Mouse (Mus musculus): ENCODE data around the gene Tbl1x. TPM values are rescaled to one million over a fixed set of nuclear protein-coding genes. Genes with fewer than 3 reads are reported as not detected.
A peak's percentile ranks its signal among the peaks of the same experiment; 100 is the strongest.

Tbl1x gene
- polyA plus RNA-seq, 1 experiment from 2014 or later: 67.5 TPM

GRCm38 (mm10) chrX:77509149-77509548 lies 1.7 kb upstream of the Tbl1x start:
- H3K36me3 ChIP-seq (ENCODE audit: control insufficient read depth, insufficient read depth, low read length): no peaks in the 10 kb centered on the region
- no peaks in the 10 kb centered on the region for H3K27me3 ChIP-seq (replicated peaks; ENCODE audit: control insufficient read depth, insufficient read depth, low read length)
- no peak overlapping the region for H3K9ac ChIP-seq (ENCODE audit: low read depth, low read length)
- peak overlapping the region; percentile 58 for H3K4me2 ChIP-seq (ENCODE audit: low read depth, low read length)
- 0 out of 2 replicates have a peak, but pooled peaks cover 7% of the 10 kb centered on the region for H3K4me1 ChIP-seq (ENCODE audit: control insufficient read depth, insufficient read depth, low read length)
- WGBS: 20% methylated on average over 13 of the region's 13 CpGs
- H3K9me3 ChIP-seq (ENCODE audit: control insufficient read depth, low read length): no peaks in the 10 kb centered on the region
- H3K27ac ChIP-seq (replicated peaks; ENCODE audit: low read depth, low read length): peak overlapping the region; percentile 98
- DNase-seq (ENCODE audit: low spot score) (peak; percentile 94), ATAC-seq (ENCODE audit: low read depth) (peak; percentile 80)
- peak overlapping the region; percentile 63 for H3K4me3 ChIP-seq (ENCODE audit: low read depth, low read length)

- Histone ChIP-seq H3K4me3 (ENCODE audit: low read depth, low read length) (peak overlapping the region; percentile 63), H3K27ac (replicated peaks; ENCODE audit: low read depth, low read length) (peak overlapping the region; percentile 98), H3K36me3 (ENCODE audit: control insufficient read depth, insufficient read depth, low read length) (no peaks in the 10 kb centered on the region), H3K27me3 (replicated peaks; ENCODE audit: control insufficient read depth, insufficient read depth, low read length) (no peaks in the 10 kb centered on the region), H3K4me1 (ENCODE audit: control insufficient read depth, insufficient read depth, low read length) (0 out of 2 replicates have a peak, but pooled peaks cover 7% of the 10 kb centered on the region), H3K9ac (ENCODE audit: low read depth, low read length) (peak overlapping the region; percentile 92; the same call in 1 of the 2 replicates), H3K4me2 (ENCODE audit: low read depth, low read length) (peak overlapping the region; percentile 58), H3K9me3 (ENCODE audit: control insufficient read depth, low read length) (no peaks in the 10 kb centered on the region)
- peak; percentile 41 for DNase-seq (ENCODE audit: low spot score)
- no peak; the same call in 1 of the 2 replicates for ATAC-seq (ENCODE audit: low read depth)
- 18% methylated on average over 10 of the region's 10 CpGs for WGBS
Observed at GRCm38 (mm10) chrX:77509776-77510175, 1.0 kb upstream of the Tbl1x start.

- H3K4me1 ChIP-seq (ENCODE audit: control insufficient read depth, insufficient read depth, low read length): 0 out of 2 replicates have a peak, but pooled peaks cover 7% of the 10 kb centered on the region
- peak overlapping the region; percentile 92 for H3K9ac ChIP-seq (ENCODE audit: low read depth, low read length)
- DNase-seq (ENCODE audit: low spot score): peak; percentile 35
- no peaks in the 10 kb centered on the region for H3K27me3 ChIP-seq (replicated peaks; ENCODE audit: control insufficient read depth, insufficient read depth, low read length)
- H3K4me2 ChIP-seq (ENCODE audit: low read depth, low read length): peak overlapping the region; percentile 58
- peak overlapping the region; percentile 98 for H3K27ac ChIP-seq (replicated peaks; ENCODE audit: low read depth, low read length)
- H3K36me3 ChIP-seq (ENCODE audit: control insufficient read depth, insufficient read depth, low read length): no peaks in the 10 kb centered on the region
- peak overlapping the region; percentile 63 for H3K4me3 ChIP-seq (ENCODE audit: low read depth, low read length)
- WGBS: 15% methylated on average over 26 of the region's 55 CpGs
- no peaks in the 10 kb centered on the region for H3K9me3 ChIP-seq (ENCODE audit: control insufficient read depth, low read length)
- ATAC-seq (ENCODE audit: low read depth): peak; percentile 5
Observed at GRCm38 (mm10) chrX:77511301-77511993, 634 bp downstream of the Tbl1x start.

- Histone ChIP-seq H3K9ac (ENCODE audit: low read depth, low read length) (peak overlapping the region; percentile 92), H3K27ac (replicated peaks; ENCODE audit: low read depth, low read length) (peak overlapping the region; percentile 98), H3K4me3 (ENCODE audit: low read depth, low read length) (peak overlapping the region; percentile 63), H3K27me3 (replicated peaks; ENCODE audit: control insufficient read depth, insufficient read depth, low read length) (no peaks in the 10 kb centered on the region), H3K9me3 (ENCODE audit: control insufficient read depth, low read length) (no peaks in the 10 kb centered on the region), H3K36me3 (ENCODE audit: control insufficient read depth, insufficient read depth, low read length) (no peaks in the 10 kb centered on the region), H3K4me2 (ENCODE audit: low read depth, low read length) (peak overlapping the region; percentile 55), H3K4me1 (ENCODE audit: control insufficient read depth, insufficient read depth, low read length) (0 out of 2 replicates have a peak, but pooled peaks cover 7% of the 10 kb centered on the region)
- no peak for DNase-seq (ENCODE audit: low spot score)
- 15% methylated on average over 12 of the region's 12 CpGs for WGBS
- ATAC-seq (ENCODE audit: low read depth): no peak
Observed at GRCm38 (mm10) chrX:77511994-77512485, 1.2 kb downstream of the Tbl1x start.

- Histone ChIP-seq H3K9ac (ENCODE audit: low read depth, low read length) (no peak overlapping the region), H3K36me3 (ENCODE audit: control insufficient read depth, insufficient read depth, low read length) (no peaks in the 10 kb centered on the region), H3K4me1 (ENCODE audit: control insufficient read depth, insufficient read depth, low read length) (0 out of 2 replicates have a peak, but pooled peaks cover 6% of the 10 kb centered on the region), H3K27ac (replicated peaks; ENCODE audit: low read depth, low read length) (no peak overlapping the region), H3K27me3 (replicated peaks; ENCODE audit: control insufficient read depth, insufficient read depth, low read length) (no peaks in the 10 kb centered on the region), H3K4me3 (ENCODE audit: low read depth, low read length) (no peak overlapping the region), H3K9me3 (ENCODE audit: control insufficient read depth, low read length) (no peaks in the 10 kb centered on the region), H3K4me2 (ENCODE audit: low read depth, low read length) (no peak overlapping the region)
- DNase-seq (ENCODE audit: low spot score) (no peak), ATAC-seq (ENCODE audit: low read depth) (no peak)
- WGBS: 44% methylated on average over 8 of the region's 8 CpGs
Observed at GRCm38 (mm10) chrX:77517274-77518085, 6.7 kb downstream of the Tbl1x start.

- no peak overlapping the region for H3K4me3 ChIP-seq (ENCODE audit: low read depth, low read length)
- no peaks in the 10 kb centered on the region for H3K36me3 ChIP-seq (ENCODE audit: control insufficient read depth, insufficient read depth, low read length)
- no peak for ATAC-seq (ENCODE audit: low read depth)
- no peaks in the 10 kb centered on the region for H3K4me1 ChIP-seq (ENCODE audit: control insufficient read depth, insufficient read depth, low read length)
- no peaks in the 10 kb centered on the region for H3K9me3 ChIP-seq (ENCODE audit: control insufficient read depth, low read length)
- DNase-seq (ENCODE audit: low spot score): no peak
- WGBS: 63% methylated on average over 1 of the region's 1 CpGs
- no peaks in the 10 kb centered on the region for H3K27me3 ChIP-seq (replicated peaks; ENCODE audit: control insufficient read depth, insufficient read depth, low read length)
- H3K9ac ChIP-seq (ENCODE audit: low read depth, low read length): no peak overlapping the region
- H3K4me2 ChIP-seq (ENCODE audit: low read depth, low read length): no peak overlapping the region
- H3K27ac ChIP-seq (replicated peaks; ENCODE audit: low read depth, low read length): no peak overlapping the region
Observed at GRCm38 (mm10) chrX:77518929-77519328, 8.1 kb downstream of the Tbl1x start.

- H3K27me3 ChIP-seq (replicated peaks; ENCODE audit: control insufficient read depth, insufficient read depth, low read length): no peaks in the 10 kb centered on the region
- no peak for DNase-seq (ENCODE audit: low spot score)
- H3K27ac ChIP-seq (replicated peaks; ENCODE audit: low read depth, low read length): no peak overlapping the region
- no peak overlapping the region for H3K4me3 ChIP-seq (ENCODE audit: low read depth, low read length)
- 36% methylated on average over 3 of the region's 3 CpGs for WGBS
- no peak for ATAC-seq (ENCODE audit: low read depth)
- H3K9me3 ChIP-seq (ENCODE audit: control insufficient read depth, low read length): no peaks in the 10 kb centered on the region
- no peak overlapping the region for H3K4me2 ChIP-seq (ENCODE audit: low read depth, low read length)
- H3K36me3 ChIP-seq (ENCODE audit: control insufficient read depth, insufficient read depth, low read length): no peaks in the 10 kb centered on the region
- no peak overlapping the region for H3K9ac ChIP-seq (ENCODE audit: low read depth, low read length)
- no peaks in the 10 kb centered on the region for H3K4me1 ChIP-seq (ENCODE audit: control insufficient read depth, insufficient read depth, low read length)
Observed at GRCm38 (mm10) chrX:77522842-77523375, 12.1 kb downstream of the Tbl1x start.

- Histone ChIP-seq H3K36me3 (ENCODE audit: control insufficient read depth, insufficient read depth, low read length) (no peaks in the 10 kb centered on the region), H3K9me3 (ENCODE audit: control insufficient read depth, low read length) (no peaks in the 10 kb centered on the region), H3K27me3 (replicated peaks; ENCODE audit: control insufficient read depth, insufficient read depth, low read length) (no peaks in the 10 kb centered on the region), H3K4me3 (ENCODE audit: low read depth, low read length) (no peak overlapping the region), H3K9ac (ENCODE audit: low read depth, low read length) (no peak overlapping the region), H3K4me1 (ENCODE audit: control insufficient read depth, insufficient read depth, low read length) (no peaks in the 10 kb centered on the region), H3K4me2 (ENCODE audit: low read depth, low read length) (no peak overlapping the region), H3K27ac (replicated peaks; ENCODE audit: low read depth, low read length) (no peak overlapping the region)
- ATAC-seq (ENCODE audit: low read depth) (no peak), DNase-seq (ENCODE audit: low spot score) (no peak)
- 64% methylated on average over 1 of the region's 1 CpGs for WGBS
Observed at GRCm38 (mm10) chrX:77525179-77525578, 14.4 kb downstream of the Tbl1x start.
